Comparison of ENCODE assay signal across 22 mouse cellular contexts in genomic region chr10:92336138-92336537, GRCm38 (mm10).
DNase-seq lines count a peak whose midpoint lies in the region; ATAC-seq and TF ChIP-seq lines count a peak whose summit lies in the region.
"Had no signal": no experiment of that assay in that cellular context is flagged by ENCODE, and none has a peak within 500 bp of the region (broad histone marks: within the 10 kb centered on the region; RNA-seq: fewer than 3 reads in every experiment).

No protein-coding gene starts in this region.

- no peaks in the 10 kb centered on the region for H3K36me3 ChIP-seq in embryonic facial prominence, embryonic 14.5 days (ENCODE audit: control insufficient read depth, insufficient read depth, low read length)
- no peaks in the 10 kb centered on the region for H3K36me3 ChIP-seq in embryonic facial prominence, embryonic 10.5 days (replicated peaks)
- H3K36me3 ChIP-seq in hindbrain, embryonic 14.5 days (replicated peaks; ENCODE audit: control insufficient read depth, insufficient read depth): no peaks in the 10 kb centered on the region
- H3K36me3 ChIP-seq in hindbrain, embryonic 11.5 days (ENCODE audit: control insufficient read depth, insufficient read depth, low read length): no peaks in the 10 kb centered on the region
- H3K36me3 ChIP-seq in kidney, postnatal 0 days (ENCODE audit: insufficient read depth, low read length): no peaks in the 10 kb centered on the region
- H3K36me3 ChIP-seq: embryonic facial prominence, embryonic 15.5 days; G1E; heart, embryonic 10.5 days had no signal

- H3K9ac ChIP-seq in embryonic facial prominence, embryonic 14.5 days (ENCODE audit: low read depth, low read length): no peak overlapping the region
- no peak overlapping the region for H3K9ac ChIP-seq in hindbrain, embryonic 14.5 days
- H3K9ac ChIP-seq in hindbrain, embryonic 11.5 days (ENCODE audit: low read depth, low read length): no peak overlapping the region
- no peak overlapping the region for H3K9ac ChIP-seq in kidney, postnatal 0 days (ENCODE audit: low read depth, low read length)
- H3K9ac ChIP-seq: embryonic facial prominence, embryonic 15.5 days had no signal

- no peak; the same call in 1 of the 2 replicates for ATAC-seq in embryonic facial prominence, embryonic 14.5 days (ENCODE audit: low read depth)
- ATAC-seq in hindbrain, embryonic 14.5 days (ENCODE audit: low FRiP score): peak; percentile 48; the same call in 1 of the 2 replicates
- no peak for ATAC-seq in hindbrain, embryonic 11.5 days (ENCODE audit: low FRiP score)
- no peak for ATAC-seq in kidney, postnatal 0 days (replicated peaks; ENCODE audit: low FRiP score, low read depth)
- ATAC-seq: CD4-positive, CD25-positive, alpha-beta regulatory T cell, adult 4 months had no signal

- H3K4me1 ChIP-seq in embryonic facial prominence, embryonic 14.5 days (ENCODE audit: control insufficient read depth, insufficient read depth, low read length): peaks cover 10% of the 10 kb centered on the region
- H3K4me1 ChIP-seq in embryonic facial prominence, embryonic 10.5 days: peaks cover 19% of the 10 kb centered on the region
- peaks cover 18% of the 10 kb centered on the region for H3K4me1 ChIP-seq in hindbrain, embryonic 14.5 days (replicated peaks; ENCODE audit: control insufficient read depth, insufficient read depth, low read length)
- peaks cover 8% of the 10 kb centered on the region for H3K4me1 ChIP-seq in hindbrain, embryonic 11.5 days (replicated peaks; ENCODE audit: control insufficient read depth, insufficient read depth, low read length)
- no peaks in the 10 kb centered on the region for H3K4me1 ChIP-seq in kidney, postnatal 0 days (replicated peaks; ENCODE audit: insufficient read depth, low read length)

- no peaks in the 10 kb centered on the region for H3K9me3 ChIP-seq in embryonic facial prominence, embryonic 14.5 days (ENCODE audit: control insufficient read depth, low read length)
- no peaks in the 10 kb centered on the region for H3K9me3 ChIP-seq in embryonic facial prominence, embryonic 10.5 days
- no peaks in the 10 kb centered on the region for H3K9me3 ChIP-seq in hindbrain, embryonic 14.5 days (ENCODE audit: control insufficient read depth, low read length)
- no peaks in the 10 kb centered on the region for H3K9me3 ChIP-seq in hindbrain, embryonic 11.5 days (ENCODE audit: control insufficient read depth, low read length)
- H3K9me3 ChIP-seq in kidney, postnatal 0 days (replicated peaks; ENCODE audit: low read length): no peaks in the 10 kb centered on the region
- H3K9me3 ChIP-seq: embryonic facial prominence, embryonic 15.5 days; heart, embryonic 10.5 days had no signal

- H3K27ac ChIP-seq in embryonic facial prominence, embryonic 14.5 days (replicated peaks; ENCODE audit: low read depth, low read length): no peak overlapping the region
- H3K27ac ChIP-seq in embryonic facial prominence, embryonic 10.5 days (replicated peaks): no peak overlapping the region
- H3K27ac ChIP-seq in hindbrain, embryonic 14.5 days: no peak overlapping the region
- H3K27ac ChIP-seq in hindbrain, embryonic 11.5 days (ENCODE audit: low read depth, low read length): no peak overlapping the region
- no peak overlapping the region for H3K27ac ChIP-seq in kidney, postnatal 0 days
- H3K27ac ChIP-seq: embryonic facial prominence, embryonic 15.5 days; gastrocnemius, adult 2 months; heart, embryonic 10.5 days had no signal

- no peak overlapping the region for H3K4me3 ChIP-seq in embryonic facial prominence, embryonic 14.5 days (ENCODE audit: low read depth, low read length)
- no peak overlapping the region for H3K4me3 ChIP-seq in embryonic facial prominence, embryonic 10.5 days
- H3K4me3 ChIP-seq in hindbrain, embryonic 14.5 days (replicated peaks; ENCODE audit: low read length): no peak overlapping the region
- H3K4me3 ChIP-seq in hindbrain, embryonic 11.5 days (ENCODE audit: low read depth, low read length): no peak overlapping the region
- H3K4me3 ChIP-seq in kidney, postnatal 0 days (replicated peaks; ENCODE audit: low read depth, low read length): no peak overlapping the region
- H3K4me3 ChIP-seq: embryonic facial prominence, embryonic 15.5 days; erythroblast, embryonic 14.5 days; gastrocnemius, adult 2 months; heart, embryonic 10.5 days had no signal

- TF ChIP-seq CTCF in kidney, postnatal 0 days (IDR thresholded peaks at IDR 0.05; ENCODE audit: low read depth): no peak

- H3K27me3 ChIP-seq in embryonic facial prominence, embryonic 14.5 days (replicated peaks; ENCODE audit: control insufficient read depth, insufficient read depth, low read length): no peaks in the 10 kb centered on the region
- H3K27me3 ChIP-seq in embryonic facial prominence, embryonic 10.5 days (replicated peaks; ENCODE audit: low read depth, poor library complexity, severe bottlenecking): no peaks in the 10 kb centered on the region
- H3K27me3 ChIP-seq in hindbrain, embryonic 14.5 days (ENCODE audit: control insufficient read depth, insufficient read depth, low read length): no peaks in the 10 kb centered on the region
- H3K27me3 ChIP-seq in hindbrain, embryonic 11.5 days (ENCODE audit: control insufficient read depth, insufficient read depth, low read length): no peaks in the 10 kb centered on the region
- no peaks in the 10 kb centered on the region for H3K27me3 ChIP-seq in kidney, postnatal 0 days (ENCODE audit: insufficient read depth, low read length)
- H3K27me3 ChIP-seq: embryonic facial prominence, embryonic 15.5 days had no signal

- WGBS in embryonic facial prominence, embryonic 14.5 days: 54% methylated on average over 5 of the region's 5 CpGs
- WGBS in embryonic facial prominence, embryonic 10.5 days: 66% methylated on average over 5 of the region's 5 CpGs
- 48% methylated on average over 5 of the region's 5 CpGs for WGBS in hindbrain, embryonic 14.5 days
- WGBS in hindbrain, embryonic 11.5 days: 69% methylated on average over 5 of the region's 5 CpGs
- 54% methylated on average over 5 of the region's 5 CpGs for WGBS in kidney, postnatal 0 days

- H3K4me2 ChIP-seq in embryonic facial prominence, embryonic 14.5 days (ENCODE audit: low read depth, low read length): no peak overlapping the region
- H3K4me2 ChIP-seq in hindbrain, embryonic 14.5 days (replicated peaks): no peak overlapping the region
- H3K4me2 ChIP-seq in hindbrain, embryonic 11.5 days (replicated peaks; ENCODE audit: low read depth, low read length): no peak overlapping the region
- H3K4me2 ChIP-seq in kidney, postnatal 0 days (ENCODE audit: low read length): no peak overlapping the region
- H3K4me2 ChIP-seq: embryonic facial prominence, embryonic 15.5 days had no signal

- DNase-seq in embryonic facial prominence, embryonic 14.5 days (ENCODE audit: low spot score): peak; percentile 31
- no peak for DNase-seq in embryonic facial prominence, embryonic 10.5 days (ENCODE audit: low spot score)
- DNase-seq in hindbrain, embryonic 14.5 days (ENCODE audit: low spot score): no peak
- DNase-seq in hindbrain, embryonic 11.5 days (ENCODE audit: low spot score): no peak
- DNase-seq in kidney, postnatal 0 days (ENCODE audit: low spot score): peak; percentile 17
- no peak for DNase-seq in kidney, adult 8-10 months
- peak; percentile 57 for DNase-seq in retina, embryonic 14.5 days (ENCODE audit: low spot score)
- no peak for DNase-seq in gastrocnemius, postnatal 25 days
- DNase-seq: adrenal gland, postnatal 10 days; B cell, adult 2 months; cerebellum, adult 18-20 months; cerebellum, adult 9-11 months; cerebellum, postnatal 36 days; gastrocnemius, adult 2 months; heart, adult 18-20 months; heart, postnatal 10 days; kidney, adult 11 months had no signal

Comparison
In these comparisons a context has a peak if more than half of its experiments do, and no peak if none do; other contexts are left out.
1. DNase-seq: peak in embryonic facial prominence, embryonic 14.5 days (single experiment), kidney, postnatal 0 days (single experiment) and retina, embryonic 14.5 days (single experiment); none in embryonic facial prominence, embryonic 10.5 days (single experiment), hindbrain, embryonic 14.5 days (single experiment), hindbrain, embryonic 11.5 days (single experiment), kidney, adult 8-10 months (0 of 2) and gastrocnemius, postnatal 25 days (single experiment).